Mouse (Mus musculus): ENCODE measurements around the gene Eif4e2. TPM values are rescaled to one million over a fixed set of nuclear protein-coding genes. Genes with fewer than 3 reads are reported as not detected.

Eif4e2 gene
- polyA plus RNA-seq, 1 experiment = 172 TPM

- Histone ChIP-seq H3K27ac (ENCODE audit: insufficient read depth, low read length) (no peak overlapping the region), H3K4me3 (ENCODE audit: insufficient read depth, low read length) (no peak overlapping the region), H3K4me1 (ENCODE audit: control insufficient read depth, insufficient read depth, low read length) (no peaks in the 10 kb centered on the region)
- TF ChIP-seq CTCF (IDR thresholded peaks at IDR 0.05; ENCODE audit: borderline replicate concordance, insufficient read depth, low read length) (no peak), POLR2A (IDR thresholded peaks at IDR 0.05; ENCODE audit: low read depth, low read length) (no peak)
Measured at GRCm38 (mm10) chr1:87226409-87227159, 12.9 kb downstream of the Eif4e2 start.

DNA sequence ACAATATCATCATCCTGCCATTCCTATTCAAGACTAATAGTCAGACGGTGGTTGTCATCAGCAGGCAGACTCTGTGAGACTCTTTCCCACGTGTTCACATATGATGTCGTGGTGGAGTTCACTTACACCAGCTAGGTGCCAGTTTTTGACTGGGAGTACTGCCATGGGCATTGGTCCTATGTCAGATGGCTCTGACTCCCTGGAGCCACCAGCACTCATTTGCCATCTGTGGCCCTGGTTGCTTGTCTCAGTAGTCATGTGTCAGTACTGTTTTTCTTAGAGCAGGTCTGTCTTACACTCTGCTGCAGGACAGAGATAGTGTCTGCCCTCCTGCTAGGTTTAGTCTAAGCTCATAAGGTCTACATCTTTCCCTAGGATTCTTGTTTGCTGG, 13.4 kb downstream of the Eif4e2 start:
- Histone ChIP-seq H3K4me1 (ENCODE audit: control insufficient read depth, insufficient read depth, low read length) (no peaks in the 10 kb centered on the region), H3K4me3 (ENCODE audit: insufficient read depth, low read length) (no peak overlapping the region), H3K27ac (ENCODE audit: insufficient read depth, low read length) (no peak overlapping the region)
- no peak for TF ChIP-seq CTCF (IDR thresholded peaks at IDR 0.05; ENCODE audit: borderline replicate concordance, insufficient read depth, low read length)
- no peak for TF ChIP-seq POLR2A (IDR thresholded peaks at IDR 0.05; ENCODE audit: low read depth, low read length)

DNA sequence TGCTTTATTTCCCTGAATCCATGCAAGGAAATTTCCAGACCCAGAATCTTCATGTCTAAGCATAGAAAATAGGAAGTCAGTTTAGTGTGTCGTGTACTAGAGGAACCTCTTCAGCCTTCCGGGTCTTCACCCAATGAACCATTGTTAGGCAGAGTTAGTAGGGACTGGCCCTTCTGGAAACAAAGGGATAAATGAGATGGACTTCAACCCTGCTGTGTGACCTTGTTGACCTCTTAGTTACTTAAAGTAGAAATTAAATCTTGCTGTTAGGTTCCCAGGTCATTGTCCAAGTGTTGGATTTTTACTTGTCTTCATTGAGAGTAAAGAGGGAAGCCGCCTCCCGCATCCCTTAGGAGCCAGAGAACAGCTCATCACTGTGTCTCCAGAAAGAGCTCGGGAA, 16.9 kb downstream of the Eif4e2 start:
- H3K4me3 ChIP-seq (ENCODE audit: insufficient read depth, low read length) = no peak overlapping the region
- H3K4me1 ChIP-seq (ENCODE audit: control insufficient read depth, insufficient read depth, low read length) = no peaks in the 10 kb centered on the region
- H3K27ac ChIP-seq (ENCODE audit: insufficient read depth, low read length) = no peak overlapping the region
- TF ChIP-seq CTCF (IDR thresholded peaks at IDR 0.05; ENCODE audit: borderline replicate concordance, insufficient read depth, low read length) (no peak), POLR2A (IDR thresholded peaks at IDR 0.05; ENCODE audit: low read depth, low read length) (no peak)

- Histone ChIP-seq H3K27ac (ENCODE audit: insufficient read depth, low read length) (no peak overlapping the region), H3K4me1 (ENCODE audit: control insufficient read depth, insufficient read depth, low read length) (no peaks in the 10 kb centered on the region), H3K4me3 (ENCODE audit: insufficient read depth, low read length) (no peak overlapping the region)
- TF ChIP-seq CTCF (IDR thresholded peaks at IDR 0.05; ENCODE audit: borderline replicate concordance, insufficient read depth, low read length) = no peak
- no peak for TF ChIP-seq POLR2A (IDR thresholded peaks at IDR 0.05; ENCODE audit: low read depth, low read length)
Measured at GRCm38 (mm10) chr1:87232197-87232596, 18.5 kb downstream of the Eif4e2 start.

- TF ChIP-seq POLR2A (IDR thresholded peaks at IDR 0.05; ENCODE audit: low read depth, low read length) (no peak), CTCF (IDR thresholded peaks at IDR 0.05; ENCODE audit: borderline replicate concordance, insufficient read depth, low read length) (no peak)
- peaks cover 4% of the 10 kb centered on the region; the same call in 1 of the 2 replicates for H3K4me1 ChIP-seq (ENCODE audit: control insufficient read depth, insufficient read depth, low read length)
- H3K4me3 ChIP-seq (ENCODE audit: insufficient read depth, low read length) = no peak overlapping the region
- no peak overlapping the region for H3K27ac ChIP-seq (ENCODE audit: insufficient read depth, low read length)
Measured at GRCm38 (mm10) chr1:87239056-87239455, 25.3 kb downstream of the Eif4e2 start.

DNA sequence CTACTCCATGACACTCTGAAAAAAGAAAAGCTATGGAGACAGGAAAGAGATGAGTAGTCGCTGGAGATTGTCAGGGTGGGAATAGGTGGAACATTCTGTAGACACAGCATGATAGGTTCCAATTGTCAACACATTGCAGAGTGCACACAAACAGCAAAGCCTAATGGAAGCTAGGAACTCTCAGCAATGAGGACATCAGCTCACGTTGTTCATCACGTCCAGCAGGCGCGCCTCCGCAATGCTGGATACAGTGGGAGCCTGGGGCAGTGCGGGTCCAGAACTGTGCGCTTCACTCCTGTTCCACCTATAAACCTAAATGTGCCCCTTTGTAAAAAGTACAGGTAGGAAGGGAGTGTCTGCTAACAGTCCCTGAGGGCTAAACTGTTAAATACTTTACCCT, 29.3 kb downstream of the Eif4e2 start:
- Histone ChIP-seq H3K27ac (ENCODE audit: insufficient read depth, low read length) (no peak overlapping the region), H3K4me1 (ENCODE audit: control insufficient read depth, insufficient read depth, low read length) (peaks cover 4% of the 10 kb centered on the region; the same call in 1 of the 2 replicates), H3K4me3 (ENCODE audit: insufficient read depth, low read length) (no peak overlapping the region)
- TF ChIP-seq POLR2A (IDR thresholded peaks at IDR 0.05; ENCODE audit: low read depth, low read length) (no peak), CTCF (IDR thresholded peaks at IDR 0.05; ENCODE audit: borderline replicate concordance, insufficient read depth, low read length) (no peak)

DNA sequence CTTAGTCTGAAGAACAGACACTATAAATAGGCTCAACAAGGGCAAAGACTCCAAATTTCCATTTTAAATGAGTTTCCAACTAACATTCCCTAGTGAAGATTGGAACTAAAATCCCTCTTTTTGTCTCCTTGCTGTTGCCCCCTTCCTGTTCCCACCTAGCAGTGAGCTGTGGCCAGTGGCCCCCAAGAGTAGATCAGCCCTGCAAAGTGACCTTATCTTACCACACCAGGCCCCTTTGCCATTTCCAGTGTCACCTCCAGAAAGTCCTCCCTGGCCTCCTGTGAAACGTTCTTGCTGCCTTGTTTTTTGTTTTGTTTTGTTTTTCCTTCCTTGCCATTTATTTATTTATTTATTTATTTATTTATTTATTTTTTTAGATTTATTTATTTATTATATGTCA, 31.7 kb downstream of the Eif4e2 start:
- Histone ChIP-seq H3K4me1 (ENCODE audit: control insufficient read depth, insufficient read depth, low read length) (no peaks in the 10 kb centered on the region), H3K4me3 (ENCODE audit: insufficient read depth, low read length) (no peak overlapping the region), H3K27ac (ENCODE audit: insufficient read depth, low read length) (no peak overlapping the region)
- TF ChIP-seq POLR2A (IDR thresholded peaks at IDR 0.05; ENCODE audit: low read depth, low read length) (no peak), CTCF (IDR thresholded peaks at IDR 0.05; ENCODE audit: borderline replicate concordance, insufficient read depth, low read length) (no peak)

DNA sequence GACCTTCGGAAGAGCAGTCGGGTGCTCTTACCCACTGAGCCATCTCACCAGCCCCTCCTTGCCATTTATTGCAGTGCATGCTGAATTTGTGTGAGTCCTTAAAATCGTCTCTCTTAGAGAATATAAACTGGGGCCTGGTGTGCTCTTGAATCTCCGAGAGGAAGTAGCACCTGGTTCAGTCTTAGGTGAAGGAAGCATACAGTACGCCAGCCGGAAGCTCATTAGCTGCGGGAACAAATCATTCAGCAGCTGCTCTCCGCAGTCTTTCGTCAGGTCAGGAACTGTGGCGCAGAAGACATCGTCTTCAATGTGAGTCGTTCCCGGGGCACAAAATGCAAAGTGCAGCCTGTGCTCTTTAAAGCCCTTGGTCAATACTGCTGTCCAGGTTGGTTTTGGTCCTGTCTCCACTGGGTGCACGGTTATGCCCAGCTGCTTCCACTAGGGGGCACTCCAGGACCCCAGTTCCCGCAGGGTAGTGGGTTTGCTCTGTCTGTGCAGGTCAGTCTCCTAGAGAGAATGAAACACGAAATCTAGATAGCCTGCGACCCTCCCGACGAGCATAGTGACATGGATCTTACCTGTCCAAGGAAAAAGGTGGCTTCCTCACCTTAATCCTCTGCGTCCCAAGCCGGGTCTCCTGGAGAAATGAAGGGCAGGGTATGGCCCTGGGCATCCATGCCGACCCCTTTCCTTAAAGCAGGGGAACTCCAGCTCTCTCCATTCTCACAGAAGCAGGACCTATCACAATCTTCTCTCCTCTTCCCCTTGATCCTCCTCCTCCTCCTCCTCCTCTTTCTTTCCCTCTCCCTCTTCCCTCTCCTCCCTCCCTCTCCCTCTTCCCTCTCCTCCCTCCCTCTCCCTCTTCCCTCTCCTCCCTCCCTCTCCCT, 32.5 kb downstream of the Eif4e2 start:
- no peak overlapping the region for H3K4me3 ChIP-seq (ENCODE audit: insufficient read depth, low read length)
- H3K4me1 ChIP-seq (ENCODE audit: control insufficient read depth, insufficient read depth, low read length) = no peaks in the 10 kb centered on the region
- TF ChIP-seq POLR2A (IDR thresholded peaks at IDR 0.05; ENCODE audit: low read depth, low read length) = no peak
- peak; percentile 83 for TF ChIP-seq CTCF (IDR thresholded peaks at IDR 0.05; ENCODE audit: borderline replicate concordance, insufficient read depth, low read length)
- H3K27ac ChIP-seq (ENCODE audit: insufficient read depth, low read length) = no peak overlapping the region

- H3K27ac ChIP-seq (ENCODE audit: insufficient read depth, low read length) = no peak overlapping the region
- no peaks in the 10 kb centered on the region; the same call in 1 of the 2 replicates for H3K4me1 ChIP-seq (ENCODE audit: control insufficient read depth, insufficient read depth, low read length)
- H3K4me3 ChIP-seq (ENCODE audit: insufficient read depth, low read length) = no peak overlapping the region
- TF ChIP-seq CTCF (IDR thresholded peaks at IDR 0.05; ENCODE audit: borderline replicate concordance, insufficient read depth, low read length) (no peak), POLR2A (IDR thresholded peaks at IDR 0.05; ENCODE audit: low read depth, low read length) (no peak)
Measured at GRCm38 (mm10) chr1:87252040-87252609, 38.4 kb downstream of the Eif4e2 start.

All from embryonic fibroblast, embryonic 13.5 days (primary cell).